ENCODE assay signal across 9 mouse cellular contexts in genomic region chr9:44505824-44506467, GRCm38 (mm10). TPM values are rescaled to one million over a fixed set of nuclear protein-coding genes. Genes with fewer than 3 reads are reported as not detected.
A peak's percentile ranks its signal among the peaks of the same experiment; 100 is the strongest.
DNase-seq lines count a peak whose midpoint lies in the region; ATAC-seq lines count a peak whose summit lies in the region.
"Had no signal": no experiment of that assay in that cellular context is flagged by ENCODE, and none has a peak within 500 bp of the region (broad histone marks: within the 10 kb centered on the region; RNA-seq: fewer than 3 reads in every experiment).

No protein-coding gene starts in this region.

- intact Hi-C loops in heart, postnatal 10 days (cut with DNase I), result no loop called here

- no peak overlapping the region for H3K4me2 ChIP-seq in heart, embryonic 13.5 days
- H3K4me2 ChIP-seq in midbrain, embryonic 14.5 days (ENCODE audit: low read length), result no peak overlapping the region
- H3K4me2 ChIP-seq: midbrain, embryonic 13.5 days had no signal

- 0 out of 2 replicates have a peak, but pooled peaks have one; percentile 5 for ATAC-seq in heart, embryonic 13.5 days (ENCODE audit: extremely low read depth, insufficient number of reproducible peaks, low FRiP score, low TSS enrichment)
- no peak for ATAC-seq in midbrain, embryonic 14.5 days (ENCODE audit: low FRiP score, low TSS enrichment)
- no peak for ATAC-seq in megakaryocyte, adult 5-6 weeks (ENCODE audit: poor library complexity, severe bottlenecking)
- ATAC-seq: midbrain, embryonic 13.5 days had no signal

- peaks cover 82% of the 10 kb centered on the region for H3K36me3 ChIP-seq in heart, embryonic 13.5 days
- peaks cover 54% of the 10 kb centered on the region for H3K36me3 ChIP-seq in midbrain, embryonic 10.5 days
- H3K36me3 ChIP-seq in midbrain, embryonic 14.5 days (ENCODE audit: control insufficient read depth, insufficient read depth, low read length), result peaks cover 56% of the 10 kb centered on the region

- 55% methylated on average over 23 of the region's 23 CpGs for WGBS in heart, embryonic 13.5 days
- 61% methylated on average over 23 of the region's 23 CpGs for WGBS in midbrain, embryonic 10.5 days
- 56% methylated on average over 23 of the region's 23 CpGs for WGBS in midbrain, embryonic 14.5 days

- H3K4me3 ChIP-seq in heart, embryonic 13.5 days, result no peak overlapping the region
- peak overlapping the region; percentile 18; the same call in 1 of the 2 replicates for H3K4me3 ChIP-seq in midbrain, embryonic 10.5 days
- H3K4me3 ChIP-seq in midbrain, embryonic 14.5 days (replicated peaks; ENCODE audit: low read depth, low read length), result no peak overlapping the region
- H3K4me3 ChIP-seq: midbrain, embryonic 13.5 days had no signal

- H3K27me3 ChIP-seq in heart, embryonic 13.5 days (replicated peaks), result no peaks in the 10 kb centered on the region
- peaks cover 28% of the 10 kb centered on the region for H3K27me3 ChIP-seq in midbrain, embryonic 10.5 days (ENCODE audit: low read depth, poor library complexity, severe bottlenecking)
- H3K27me3 ChIP-seq in midbrain, embryonic 14.5 days (ENCODE audit: control insufficient read depth, insufficient read depth, low read length), result no peaks in the 10 kb centered on the region

- H3K27ac ChIP-seq in heart, embryonic 13.5 days (replicated peaks), result no peak overlapping the region
- H3K27ac ChIP-seq in midbrain, embryonic 10.5 days (replicated peaks), result peak overlapping the region; percentile 55; the same call in 1 of the 2 replicates
- H3K27ac ChIP-seq in midbrain, embryonic 14.5 days (replicated peaks; ENCODE audit: low read depth, low read length), result no peak overlapping the region
- H3K27ac ChIP-seq: midbrain, embryonic 13.5 days had no signal

- DNase-seq in heart, postnatal 10 days, result no peak
- no peak for DNase-seq in midbrain, embryonic 10.5 days (ENCODE audit: low spot score)
- no peak for DNase-seq in midbrain, embryonic 14.5 days
- peak; percentile 65 for DNase-seq in cerebellum, adult 9-11 months
- peak; percentile 33 to 54 for DNase-seq in lung, postnatal 4 days

- H3K9ac ChIP-seq in heart, embryonic 13.5 days, result no peak overlapping the region
- H3K9ac ChIP-seq in midbrain, embryonic 14.5 days (replicated peaks; ENCODE audit: low read length), result no peak overlapping the region
- H3K9ac ChIP-seq: midbrain, embryonic 13.5 days had no signal

- peaks cover 55% of the 10 kb centered on the region for H3K4me1 ChIP-seq in heart, embryonic 13.5 days
- peaks cover 39% of the 10 kb centered on the region for H3K4me1 ChIP-seq in midbrain, embryonic 10.5 days
- peaks cover 10% of the 10 kb centered on the region; the same call in 1 of the 2 replicates for H3K4me1 ChIP-seq in midbrain, embryonic 14.5 days (ENCODE audit: control insufficient read depth, insufficient read depth, low read length)

- no peaks in the 10 kb centered on the region for H3K9me3 ChIP-seq in heart, embryonic 13.5 days
- no peaks in the 10 kb centered on the region for H3K9me3 ChIP-seq in midbrain, embryonic 10.5 days (replicated peaks)
- H3K9me3 ChIP-seq in midbrain, embryonic 14.5 days (ENCODE audit: control insufficient read depth, low read length), result no peaks in the 10 kb centered on the region
- H3K9me3 ChIP-seq: midbrain, embryonic 13.5 days had no signal

RNA-seq across cellular contexts. Expression of gene Bcl9l, which starts 23.3 kb away (rescaled TPM):
- 7.3 and 9.4 TPM in 2 replicates for polyA plus RNA-seq in heart, embryonic 13.5 days (2015; fragmentation: Nextera tagmentation; extraction: Ambion mirVana)
- total RNA-seq in heart, postnatal 10 days (2021), result 10 to 100 TPM; 66.8 to 73.0 TPM
- polyA plus RNA-seq in midbrain, embryonic 10.5 days (2016; fragmentation: Nextera tagmentation; extraction: Ambion mirVana), result 3.9 and 4.7 TPM in 2 replicates
- 12.6 and 14.9 TPM in 2 replicates for polyA plus RNA-seq in midbrain, embryonic 14.5 days (2014; fragmentation: Nextera tagmentation; extraction: Ambion mirVana)
- 6.0 TPM in 2 replicates for total RNA-seq in megakaryocyte, adult 5-6 weeks (2015)
- 2.6 and 3.0 TPM in 2 replicates for total RNA-seq in megakaryocyte, adult 5-6 weeks (2017)

RNA-seq across cellular contexts. Expression of gene Upk2, which starts 51.2 kb away (rescaled TPM):
- polyA plus RNA-seq in heart, embryonic 13.5 days (2015; fragmentation: Nextera tagmentation; extraction: Ambion mirVana), result not detected in 2 replicates
- not detected for total RNA-seq in heart, postnatal 10 days (2021)
- polyA plus RNA-seq in midbrain, embryonic 10.5 days (2016; fragmentation: Nextera tagmentation; extraction: Ambion mirVana), result not detected in 2 replicates
- polyA plus RNA-seq in midbrain, embryonic 14.5 days (2014; fragmentation: Nextera tagmentation; extraction: Ambion mirVana), result not detected in 2 replicates
- not detected in 2 replicates for total RNA-seq in megakaryocyte, adult 5-6 weeks (2015)
- not detected in 2 replicates for total RNA-seq in megakaryocyte, adult 5-6 weeks (2017)
- total RNA-seq: layer of hippocampus, postnatal 14 days had no signal
- polyA plus RNA-seq: midbrain, embryonic 13.5 days had no signal

RNA-seq across cellular contexts. Expression of gene Cxcr5, which starts 55.7 kb away (rescaled TPM):
- not detected in 2 replicates for polyA plus RNA-seq in heart, embryonic 13.5 days (2015; fragmentation: Nextera tagmentation; extraction: Ambion mirVana)
- under 1 TPM; 0.24 to 0.27 TPM for total RNA-seq in heart, postnatal 10 days (2021)
- polyA plus RNA-seq in midbrain, embryonic 10.5 days (2016; fragmentation: Nextera tagmentation; extraction: Ambion mirVana), result not detected in 2 replicates
- 0.11 TPM in 1 of 2 replicates, not detected in the other for polyA plus RNA-seq in midbrain, embryonic 14.5 days (2014; fragmentation: Nextera tagmentation; extraction: Ambion mirVana)
- not detected in 2 replicates for total RNA-seq in megakaryocyte, adult 5-6 weeks (2015)
- total RNA-seq in megakaryocyte, adult 5-6 weeks (2017), result not detected in 2 replicates
- total RNA-seq: layer of hippocampus, postnatal 14 days had no signal
- polyA plus RNA-seq: midbrain, embryonic 13.5 days had no signal

Comparison
In these comparisons a context has a peak if more than half of its experiments do, and no peak if none do; other contexts are left out.
1. DNase-seq: peak in cerebellum, adult 9-11 months (single experiment) and lung, postnatal 4 days (2 of 2); none in heart, postnatal 10 days (0 of 2), midbrain, embryonic 10.5 days (single experiment) and midbrain, embryonic 14.5 days (single experiment).